Mouse (Mus musculus) CH12.LX (cell line): Measurements from ENCODE around the gene Mex3d. TPM values are rescaled to one million over a fixed set of nuclear protein-coding genes. Genes with fewer than 3 reads are reported as not detected.

Experiments
- DNase-seq: peaks from one replicate; pipeline ENCODE4 v3.0.0-alpha.2; 2013; ENCODE audit errors: extremely low read depth
- H3K27ac ChIP-seq: 2 replicates; pipeline ENCODE4 v1.5.1; 2012; ENCODE audit warnings: low read depth, mild to moderate bottlenecking, control low read depth, moderate library complexity; ENCODE audit not compliant: insufficient read depth
- H3K27me3 ChIP-seq: replicated peaks from 2 replicates; pipeline ENCODE3; 2012; ENCODE audit warnings: inconsistent platforms
- H3K36me3 ChIP-seq, 2 experiments: replicated peaks in 1 of 2; 2 replicates each; pipeline versions ENCODE3 to v1.6.1; 2012; ENCODE audit warnings: inconsistent platforms in 1 of 2, low read length in 1 of 2, mild to moderate bottlenecking in 1 of 2, mixed read lengths in 1 of 2, moderate library complexity in 1 of 2; ENCODE audit not compliant: control insufficient read depth in 1 of 2, insufficient read depth in 1 of 2
- H3K4me1 ChIP-seq, 2 experiments: 2 replicates each; pipeline ENCODE4 v1.6.1; 2012; ENCODE audit warnings: inconsistent platforms in 1 of 2, moderate library complexity in 1 of 2; ENCODE audit not compliant: insufficient read depth in 2 of 2, control insufficient read depth in 1 of 2
- H3K4me2 ChIP-seq: 2 replicates; pipeline ENCODE4 v1.6.1; 2012; ENCODE audit warnings: low read depth, mild to moderate bottlenecking, control low read depth; ENCODE audit not compliant: poor library complexity, insufficient read depth, severe bottlenecking
- H3K4me3 ChIP-seq, 3 experiments: fragments of 150-350 bp in 1 of 3; sonication (generic) in 1 of 3; replicated peaks in 1 of 3; 2 replicates each; pipeline versions ENCODE3 to v1.5.1; 2011 to 2012; ENCODE audit warnings: low read depth in 2 of 3, low read length in 2 of 3, mild to moderate bottlenecking in 2 of 3, moderate library complexity in 2 of 3, control low read depth in 1 of 3, improper control_type of control experiment in 1 of 3, inconsistent platforms in 1 of 3, mixed read lengths in 1 of 3; ENCODE audit not compliant: poor library complexity in 1 of 3
- H3K79me2 ChIP-seq: replicated peaks from 2 replicates; pipeline ENCODE4 v1.6.1; 2012; ENCODE audit warnings: mild to moderate bottlenecking, moderate library complexity; ENCODE audit not compliant: control insufficient read depth, poor library complexity, insufficient read depth, severe bottlenecking; ENCODE audit errors: extremely low read depth
- H3K9ac ChIP-seq: 2 replicates; pipeline ENCODE4 v1.6.1; 2012; ENCODE audit warnings: low read depth, mild to moderate bottlenecking, control low read depth, moderate library complexity; ENCODE audit not compliant: insufficient read depth
- H3K9me3 ChIP-seq: replicated peaks from 2 replicates; pipeline ENCODE3; 2012; ENCODE audit warnings: low read length, inconsistent platforms, mixed read lengths
- BHLHE40 ChIP-seq: IDR thresholded peaks from 2 replicates; pipeline ENCODE4 v1.6.1; 2011; ENCODE audit warnings: mild to moderate bottlenecking, low read depth, low read length, improper control_type of control experiment
- CTCF ChIP-seq, 2 experiments: IDR thresholded peaks in 1 of 2; conservative IDR thresholded peaks in 1 of 2; 2 replicates each; pipeline ENCODE4 v1.5.1; 2011 to 2012; ENCODE audit warnings: low read depth in 2 of 2, low read length in 2 of 2, improper control_type of control experiment in 1 of 2, inconsistent platforms in 1 of 2, mild to moderate bottlenecking in 1 of 2, moderate library complexity in 1 of 2
- E2F4 ChIP-seq: IDR thresholded peaks from 2 replicates; pipeline ENCODE4 v1.6.1; 2011; ENCODE audit warnings: low read depth, low read length, improper control_type of control experiment; ENCODE audit not compliant: insufficient replicate concordance
- ELF1 ChIP-seq: IDR thresholded peaks from 2 replicates; pipeline ENCODE4 v1.6.1; 2014; ENCODE audit warnings: low read depth, mild to moderate bottlenecking, inconsistent platforms, low read length, improper control_type of control experiment
- GABPA ChIP-seq: IDR thresholded peaks from 2 replicates; pipeline ENCODE4 v1.6.1; 2012; ENCODE audit warnings: low read depth, low read length, improper control_type of control experiment, inconsistent platforms; ENCODE audit not compliant: insufficient replicate concordance
- HCFC1 ChIP-seq: IDR thresholded peaks from 2 replicates; pipeline ENCODE4 v1.6.1; 2012; ENCODE audit warnings: low read depth, mild to moderate bottlenecking, inconsistent platforms, low read length, improper control_type of control experiment
- IRF4 ChIP-seq: IDR thresholded peaks from 2 replicates; pipeline ENCODE4 v1.6.1; 2014; ENCODE audit warnings: low read depth, mild to moderate bottlenecking, inconsistent platforms, low read length, improper control_type of control experiment
- MAX ChIP-seq: IDR thresholded peaks from 2 replicates; pipeline ENCODE4 v1.6.1; 2011; ENCODE audit warnings: low read length, improper control_type of control experiment
- MXI1 ChIP-seq: IDR thresholded peaks from 2 replicates; pipeline ENCODE4 v1.6.1; 2011; ENCODE audit warnings: mild to moderate bottlenecking, low read depth, low read length, improper control_type of control experiment
- NRF1 ChIP-seq: IDR thresholded peaks from 2 replicates; pipeline ENCODE4 v1.6.1; 2014; ENCODE audit warnings: low read depth, mild to moderate bottlenecking, inconsistent platforms, low read length, improper control_type of control experiment, moderate library complexity
- PAX5 ChIP-seq: IDR thresholded peaks from 2 replicates; pipeline ENCODE4 v1.6.1; 2012; ENCODE audit warnings: low read length, inconsistent platforms, mixed read lengths
- RCOR1 ChIP-seq: conservative IDR thresholded peaks from 2 replicates; pipeline ENCODE4 v1.6.1; 2012; ENCODE audit warnings: low read depth, mild to moderate bottlenecking, inconsistent platforms, low read length, improper control_type of control experiment
- SIN3A ChIP-seq: IDR thresholded peaks from 2 replicates; pipeline ENCODE4 v1.6.1; 2012; ENCODE audit warnings: low read length, improper control_type of control experiment, inconsistent platforms
- SMC3 ChIP-seq: IDR thresholded peaks from 2 replicates; pipeline ENCODE4 v1.6.1; 2011; ENCODE audit warnings: low read depth, low read length, improper control_type of control experiment
- TBP ChIP-seq: conservative IDR thresholded peaks from 2 replicates; pipeline ENCODE4 v1.6.1; 2011; ENCODE audit warnings: low read depth, low read length, improper control_type of control experiment
- UBTF ChIP-seq: IDR thresholded peaks from 2 replicates; pipeline ENCODE4 v1.6.1; 2012; ENCODE audit warnings: low read depth, mild to moderate bottlenecking, inconsistent platforms, low read length, improper control_type of control experiment, moderate library complexity
- USF1 ChIP-seq: IDR thresholded peaks from 2 replicates; pipeline ENCODE4 v1.6.1; 2014; ENCODE audit warnings: low read depth, mild to moderate bottlenecking, inconsistent platforms, low read length, improper control_type of control experiment
- USF2 ChIP-seq: conservative IDR thresholded peaks from 2 replicates; pipeline ENCODE4 v1.6.1; 2011; ENCODE audit warnings: low read depth, low read length, improper control_type of control experiment
- dilution Hi-C: fragments of 300-500 bp; cut with MboI; formaldehyde crosslinking; loops from 2 replicates; pipeline ENCODE4 v1.14.3; 2020; ENCODE audit warnings: low sequenced_read_pairs; ENCODE audit not compliant: extremely low pct_unique_long_range_greater_than_20kb, extremely low pct_ligation_motif_present
- in situ Hi-C: fragments of 300-500 bp; cut with MboI; formaldehyde crosslinking; loops from 3 replicates; pipeline ENCODE4 v1.14.3; 2019; ENCODE audit warnings: low sequenced_read_pairs, low pct_ligation_motif_present, low pct_unique_long_range_greater_than_20kb, mixed read lengths
- polyA plus RNA-seq: library from polyadenylated mRNA; unstranded; fragments of >175 nt; gene quantifications from 2 replicates; pipeline ENCODE4 v1.2.1, GENCODE M21; 2012; ENCODE audit warnings: low read depth; ENCODE audit not compliant: insufficient read length
- total RNA-seq, 2 experiments: library from RNA; depleted of rRNA; stranded (reverse); fragments of 300-350 nt in 1 of 2; fragments of >200 nt in 1 of 2; gene quantifications; 2 replicates each; pipeline ENCODE4 v1.2.3; 2012 to 2014

Mex3d gene
- total and polyA plus RNA-seq, 3 experiments = 5.9 to 8.5 (median 6.6) TPM

DNA sequence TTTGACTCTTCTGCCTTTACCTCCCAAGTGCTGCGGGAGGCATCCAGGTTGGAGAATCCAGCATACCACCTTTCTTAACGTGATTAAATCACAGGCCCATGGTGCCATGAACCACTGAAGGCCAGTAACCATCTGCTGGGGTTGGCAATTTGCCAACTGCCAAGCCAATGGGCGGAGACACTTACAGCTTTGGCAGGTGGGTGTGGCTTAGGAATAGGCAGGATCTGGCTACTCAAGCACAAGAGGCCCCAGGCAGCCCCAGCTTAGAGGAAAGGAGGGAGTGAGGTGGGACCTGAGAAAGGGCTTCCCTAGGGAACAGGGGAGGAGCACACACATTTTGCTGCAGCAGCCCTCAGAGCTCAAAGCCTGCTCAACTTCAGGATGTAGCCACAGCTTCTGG is 30.9 kb upstream of the Mex3d start:
- H3K27ac ChIP-seq = no peak overlapping the region

DNA sequence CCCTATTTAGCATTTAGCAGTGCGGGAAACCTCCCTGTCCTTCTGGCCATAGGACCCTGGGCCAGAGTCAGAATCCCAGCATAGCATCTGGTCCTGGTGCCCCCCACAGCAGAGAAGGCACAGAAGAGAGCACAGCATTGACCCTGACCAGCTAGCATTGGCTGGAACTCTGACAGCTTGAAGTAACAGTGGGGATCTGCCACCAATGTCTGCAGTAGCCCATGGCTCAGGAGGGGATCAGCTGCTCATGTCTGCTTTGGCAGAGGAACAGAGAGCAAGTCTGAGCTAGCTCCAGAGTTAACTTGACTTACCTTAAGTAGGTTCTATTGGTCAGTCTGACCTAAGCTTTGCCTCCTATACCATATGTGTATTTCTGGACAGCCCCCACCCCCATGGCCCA is 30.4 kb upstream of the Mex3d start:
- H3K27ac ChIP-seq = no peak overlapping the region
- in situ Hi-C loops (no loop called here), dilution Hi-C loops (no loop called here)
- H3K4me3 ChIP-seq = no peak overlapping the region
- H3K79me2 ChIP-seq = peaks cover 6% of the 10 kb centered on the region; the same call in 1 of the 2 replicates
- DNase-seq = no peak
- no peak overlapping the region for H3K4me2 ChIP-seq
- no peaks in the 10 kb centered on the region for H3K27me3 ChIP-seq
- H3K9ac ChIP-seq = no peak overlapping the region
- no peak for TF ChIP-seq MAX
- no peak for TF ChIP-seq MXI1
- no peak for TF ChIP-seq BHLHE40
- TF ChIP-seq HCFC1 = no peak
- H3K9me3 ChIP-seq = no peaks in the 10 kb centered on the region
- peaks cover 95 to 100% of the 10 kb centered on the region in 2 experiments for H3K36me3 ChIP-seq
- peaks cover 0 to 4% of the 10 kb centered on the region in 2 experiments; a peak in 2 of 4 replicates for H3K4me1 ChIP-seq

More for the DNA sequence above, 30.9 kb upstream of the Mex3d start:
- Histone ChIP-seq H3K4me1 (peaks cover 2 to 9% of the 10 kb centered on the region in 2 experiments; a peak in 3 of 4 replicates), H3K79me2 (peaks cover 6% of the 10 kb centered on the region; the same call in 1 of the 2 replicates), H3K27me3 (no peaks in the 10 kb centered on the region), H3K9me3 (no peaks in the 10 kb centered on the region), H3K36me3 (peaks cover 91 to 100% of the 10 kb centered on the region in 2 experiments), H3K4me2 (no peak overlapping the region), H3K9ac (no peak overlapping the region), H3K4me3 (no peak overlapping the region)
- in situ Hi-C loops = no loop called here
- TF ChIP-seq UBTF (no peak), GABPA (no peak), RCOR1 (no peak), PAX5 (no peak), NRF1 (no peak), SMC3 (no peak)
- DNase-seq = no peak
- dilution Hi-C loops = no loop called here

DNA sequence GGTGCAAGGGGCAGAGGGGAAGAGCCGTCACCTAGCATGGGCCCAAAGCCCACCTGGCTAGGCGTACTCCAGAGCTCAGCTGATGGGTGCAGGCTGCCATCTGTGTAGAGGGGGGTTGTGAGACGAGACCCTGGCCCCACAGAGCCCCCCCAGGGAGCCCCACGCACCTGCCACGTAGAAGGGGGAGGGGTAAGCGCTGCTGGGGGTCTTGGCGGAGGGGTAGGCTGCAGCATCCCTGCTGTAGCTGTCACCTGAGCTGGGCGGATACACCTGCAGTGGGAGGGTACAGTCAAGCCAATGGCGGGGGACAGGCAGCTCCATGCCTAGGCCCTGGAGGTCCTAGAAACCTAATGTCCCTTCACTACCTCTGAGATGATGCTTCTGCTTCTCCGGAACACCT is 29.9 kb upstream of the Mex3d start:
- H3K27ac ChIP-seq = no peak overlapping the region
- in situ Hi-C loops (no loop called here), dilution Hi-C loops (no loop called here)
- DNase-seq = no peak
- no peaks in the 10 kb centered on the region for H3K9me3 ChIP-seq
- TF ChIP-seq CTCF (conservative IDR thresholded peaks at IDR 0.05 in 1 of 2, IDR thresholded peaks at IDR 0.05 in 1 of 2; ENCODE audit: low read depth in 2 of 2, low read length in 2 of 2) (no peak), HCFC1 (no peak), UBTF (no peak), TBP (no peak), ELF1 (no peak), E2F4 (no peak), USF2 (no peak), USF1 (no peak), RCOR1 (no peak), IRF4 (no peak), SIN3A (no peak)
- no peaks in the 10 kb centered on the region for H3K27me3 ChIP-seq
- peaks cover 2% of the 10 kb centered on the region in 2 experiments; a peak in 1 of 4 replicates for H3K4me1 ChIP-seq
- no peak overlapping the region for H3K9ac ChIP-seq
- no peak overlapping the region for H3K4me2 ChIP-seq
- no peak overlapping the region for H3K4me3 ChIP-seq
- H3K79me2 ChIP-seq = peaks cover 4% of the 10 kb centered on the region; the same call in 1 of the 2 replicates
- peaks cover 99 to 100% of the 10 kb centered on the region in 2 experiments for H3K36me3 ChIP-seq
